Mouse (Mus musculus) hindbrain, embryonic 12.5 days (tissue): ENCODE measurements around the gene Tmem132a. TPM values are rescaled to one million over a fixed set of nuclear protein-coding genes. Genes with fewer than 3 reads are reported as not detected.

Experiments used
- ATAC-seq: fragments of 200-750 bp; cut with Nextera tagmentation; 2 replicates; pipeline ENCODE4 v1.8.0; 2017; ENCODE audit warnings: moderate TSS enrichment; ENCODE audit not compliant: low FRiP score
- H3K27ac ChIP-seq: fragments of 300-500 bp; sonication (generic); 2 replicates; pipeline ENCODE4 v1.5.1; 2016; ENCODE audit warnings: mild to moderate bottlenecking
- H3K27me3 ChIP-seq: fragments of 300-500 bp; sonication (generic); 2 replicates; pipeline ENCODE4 v1.6.1; 2016; ENCODE audit warnings: mild to moderate bottlenecking
- H3K36me3 ChIP-seq: fragments of 300-500 bp; sonication (generic); 2 replicates; pipeline ENCODE4 v1.6.1; 2016; ENCODE audit warnings: mild to moderate bottlenecking
- H3K4me1 ChIP-seq: fragments of 300-500 bp; sonication (generic); 2 replicates; pipeline ENCODE4 v1.6.1; 2016
- H3K4me2 ChIP-seq: fragments of 300-500 bp; sonication (generic); replicated peaks from 2 replicates; pipeline ENCODE4 v1.6.1; 2016; ENCODE audit warnings: mild to moderate bottlenecking
- H3K4me3 ChIP-seq: fragments of 300-500 bp; sonication (generic); 2 replicates; pipeline ENCODE4 v1.5.1; 2016; ENCODE audit warnings: mild to moderate bottlenecking
- H3K9ac ChIP-seq: fragments of 300-500 bp; sonication (generic); 2 replicates; pipeline ENCODE4 v1.6.1; 2016; ENCODE audit warnings: mild to moderate bottlenecking, moderate library complexity
- H3K9me3 ChIP-seq: fragments of 300-500 bp; sonication (generic); replicated peaks from 2 replicates; pipeline ENCODE4 v1.6.1; 2016; ENCODE audit warnings: mild to moderate bottlenecking
- WGBS: fragments of 180-500 bp; shearing (Covaris S2); methylation state at CpG from one replicate; pipeline ENCODE4 v1.1.7; 2016; 5-methylcytosine and 5-hydroxymethylcytosine counted together
- polyA plus RNA-seq: library from polyadenylated mRNA; unstranded; fragments of >200 nt; fragmentation: Nextera tagmentation; extraction: Ambion mirVana; gene quantifications from 2 replicates; pipeline ENCODE4 v1.2.1, GENCODE M21; 2016

Tmem132a gene
- polyA plus RNA-seq, 1 experiment from 2014 or later = 151 TPM

GRCm38 (mm10) chr19:10818217-10818946, 51.4 kb downstream of the Tmem132a start:
- no peak overlapping the region for H3K4me3 ChIP-seq
- no peak overlapping the region; the same call in 1 of the 2 replicates for H3K4me2 ChIP-seq
- no peak overlapping the region for H3K9ac ChIP-seq

GRCm38 (mm10) chr19:10816462-10816861, 53.3 kb downstream of the Tmem132a start:
- WGBS = 83% methylated on average over 2 of the region's 2 CpGs
- no peak overlapping the region for H3K9ac ChIP-seq
- no peak overlapping the region for H3K4me3 ChIP-seq
- no peaks in the 10 kb centered on the region for H3K27me3 ChIP-seq
- no peak overlapping the region for H3K4me2 ChIP-seq
- H3K36me3 ChIP-seq = no peaks in the 10 kb centered on the region
- no peak for ATAC-seq
- no peak overlapping the region for H3K27ac ChIP-seq
- no peaks in the 10 kb centered on the region for H3K4me1 ChIP-seq
- H3K9me3 ChIP-seq = no peaks in the 10 kb centered on the region

More at GRCm38 (mm10) chr19:10818217-10818946, 51.4 kb downstream of the Tmem132a start:
- no peak for ATAC-seq
- 50% methylated on average over 17 of the region's 17 CpGs for WGBS
- Histone ChIP-seq H3K27me3 (no peaks in the 10 kb centered on the region), H3K4me1 (no peaks in the 10 kb centered on the region), H3K27ac (no peak overlapping the region), H3K36me3 (no peaks in the 10 kb centered on the region), H3K9me3 (no peaks in the 10 kb centered on the region)

- Histone ChIP-seq H3K4me3 (no peak overlapping the region), H3K4me1 (no peaks in the 10 kb centered on the region), H3K9ac (no peak overlapping the region), H3K4me2 (no peak overlapping the region), H3K36me3 (no peaks in the 10 kb centered on the region), H3K9me3 (no peaks in the 10 kb centered on the region), H3K27ac (no peak overlapping the region), H3K27me3 (no peaks in the 10 kb centered on the region)
- 86% methylated on average over 6 of the region's 6 CpGs for WGBS
- ATAC-seq = no peak
Measured at GRCm38 (mm10) chr19:10815871-10816270, 53.9 kb downstream of the Tmem132a start.

- Histone ChIP-seq H3K4me3 (no peak overlapping the region), H3K27me3 (no peaks in the 10 kb centered on the region), H3K27ac (no peak overlapping the region), H3K4me1 (peaks cover 10% of the 10 kb centered on the region; the same call in 1 of the 2 replicates), H3K9ac (no peak overlapping the region), H3K9me3 (no peaks in the 10 kb centered on the region), H3K4me2 (no peak overlapping the region), H3K36me3 (no peaks in the 10 kb centered on the region)
- 73% methylated on average over 7 of the region's 7 CpGs for WGBS
- no peak for ATAC-seq
Measured at GRCm38 (mm10) chr19:10813905-10814304, 55.8 kb downstream of the Tmem132a start.

- no peak for ATAC-seq
- no peaks in the 10 kb centered on the region for H3K36me3 ChIP-seq
- H3K4me3 ChIP-seq = no peak overlapping the region
- H3K9ac ChIP-seq = no peak overlapping the region
- WGBS = 92% methylated on average over 5 of the region's 5 CpGs
- no peaks in the 10 kb centered on the region for H3K9me3 ChIP-seq
- no peak overlapping the region for H3K4me2 ChIP-seq
- H3K27ac ChIP-seq = no peak overlapping the region
- H3K4me1 ChIP-seq = peaks cover 10% of the 10 kb centered on the region; the same call in 1 of the 2 replicates
- H3K27me3 ChIP-seq = no peaks in the 10 kb centered on the region
Measured at GRCm38 (mm10) chr19:10813039-10813438, 56.7 kb downstream of the Tmem132a start.

- peaks cover 10% of the 10 kb centered on the region; the same call in 1 of the 2 replicates for H3K4me1 ChIP-seq
- no peak overlapping the region for H3K4me2 ChIP-seq
- no peak overlapping the region for H3K4me3 ChIP-seq
- no peak overlapping the region for H3K27ac ChIP-seq
- no peak for ATAC-seq
- 91% methylated on average over 6 of the region's 6 CpGs for WGBS
- no peaks in the 10 kb centered on the region for H3K36me3 ChIP-seq
- no peak overlapping the region for H3K9ac ChIP-seq
- H3K27me3 ChIP-seq = no peaks in the 10 kb centered on the region
- H3K9me3 ChIP-seq = no peaks in the 10 kb centered on the region
Measured at GRCm38 (mm10) chr19:10811471-10811870, 58.3 kb downstream of the Tmem132a start.

- H3K27ac ChIP-seq = no peak overlapping the region
- no peaks in the 10 kb centered on the region for H3K36me3 ChIP-seq
- H3K4me2 ChIP-seq = no peak overlapping the region
- no peaks in the 10 kb centered on the region for H3K27me3 ChIP-seq
- H3K9me3 ChIP-seq = no peaks in the 10 kb centered on the region
- ATAC-seq = no peak
- peaks cover 10% of the 10 kb centered on the region; the same call in 1 of the 2 replicates for H3K4me1 ChIP-seq
- 66% methylated on average over 4 of the region's 4 CpGs for WGBS
- no peak overlapping the region for H3K9ac ChIP-seq
- no peak overlapping the region for H3K4me3 ChIP-seq
Measured at GRCm38 (mm10) chr19:10810176-10810492, 59.6 kb downstream of the Tmem132a start.

GRCm38 (mm10) chr19:10809428-10810175, 60.1 kb downstream of the Tmem132a start:
- 76% methylated on average over 11 of the region's 11 CpGs for WGBS
- no peak overlapping the region for H3K9ac ChIP-seq
- ATAC-seq = no peak

GRCm38 (mm10) chr19:10808524-10809233, 61.1 kb downstream of the Tmem132a start:
- H3K36me3 ChIP-seq = no peaks in the 10 kb centered on the region
- WGBS = 84% methylated on average over 12 of the region's 12 CpGs
- H3K9me3 ChIP-seq = no peaks in the 10 kb centered on the region
- H3K4me3 ChIP-seq = no peak overlapping the region
- H3K4me2 ChIP-seq = no peak overlapping the region
- peaks cover 10% of the 10 kb centered on the region; the same call in 1 of the 2 replicates for H3K4me1 ChIP-seq
- H3K27me3 ChIP-seq = no peaks in the 10 kb centered on the region
- no peak overlapping the region for H3K27ac ChIP-seq
- no peak for ATAC-seq
- H3K9ac ChIP-seq = no peak overlapping the region

More at GRCm38 (mm10) chr19:10809428-10810175, 60.1 kb downstream of the Tmem132a start:
- H3K9me3 ChIP-seq = no peaks in the 10 kb centered on the region
- no peaks in the 10 kb centered on the region for H3K27me3 ChIP-seq
- no peak overlapping the region for H3K4me2 ChIP-seq
- H3K4me3 ChIP-seq = no peak overlapping the region
- H3K36me3 ChIP-seq = no peaks in the 10 kb centered on the region
- peaks cover 10% of the 10 kb centered on the region; the same call in 1 of the 2 replicates for H3K4me1 ChIP-seq
- no peak overlapping the region for H3K27ac ChIP-seq

Other genes with a start within 250 kb of the Tmem132a start
- 0.48 and 0.74 TPM in 2 replicates for gene Vwce, start 235.7 kb downstream of the Tmem132a start, polyA plus RNA-seq
- not detected in 2 replicates for gene Pga5, start 191.9 kb downstream of the Tmem132a start, polyA plus RNA-seq
- gene Vps37c, start 181.2 kb downstream of the Tmem132a start, polyA plus RNA-seq = 36.6 and 37.5 TPM in 2 replicates
- 0.17 and 0.31 TPM in 2 replicates for gene Cd5, start 130.9 kb downstream of the Tmem132a start, polyA plus RNA-seq
- not detected in 2 replicates for gene Cd6, start 39.9 kb downstream of the Tmem132a start, polyA plus RNA-seq
- 0.26 and 0.51 TPM in 2 replicates for gene Slc15a3, start 30.2 kb downstream of the Tmem132a start, polyA plus RNA-seq
- gene Tmem109, start 12.1 kb upstream of the Tmem132a start, polyA plus RNA-seq = 46.0 and 46.2 TPM in 2 replicates
- 37.3 and 37.7 TPM in 2 replicates for gene Prpf19, start 25.3 kb upstream of the Tmem132a start, polyA plus RNA-seq
- gene Zp1, start 50.7 kb upstream of the Tmem132a start, polyA plus RNA-seq = not detected in 2 replicates
- 0.09 and 0.10 TPM in 2 replicates for gene Ptgdr2, start 67.2 kb upstream of the Tmem132a start, polyA plus RNA-seq
- 21.5 and 21.7 TPM in 2 replicates for gene Ccdc86, start 79.3 kb upstream of the Tmem132a start, polyA plus RNA-seq
- not detected in 2 replicates for gene Ms4a10, start 104.7 kb upstream of the Tmem132a start, polyA plus RNA-seq
- not detected in 2 replicates for gene Ms4a15, start 123.3 kb upstream of the Tmem132a start, polyA plus RNA-seq
- gene Ms4a18, start 148.1 kb upstream of the Tmem132a start, polyA plus RNA-seq = not detected in 2 replicates
- not detected in 2 replicates for gene Ms4a8a, start 211.2 kb upstream of the Tmem132a start, polyA plus RNA-seq